Mouse (Mus musculus): ENCODE results near the gene Sec61a1.

DNA sequence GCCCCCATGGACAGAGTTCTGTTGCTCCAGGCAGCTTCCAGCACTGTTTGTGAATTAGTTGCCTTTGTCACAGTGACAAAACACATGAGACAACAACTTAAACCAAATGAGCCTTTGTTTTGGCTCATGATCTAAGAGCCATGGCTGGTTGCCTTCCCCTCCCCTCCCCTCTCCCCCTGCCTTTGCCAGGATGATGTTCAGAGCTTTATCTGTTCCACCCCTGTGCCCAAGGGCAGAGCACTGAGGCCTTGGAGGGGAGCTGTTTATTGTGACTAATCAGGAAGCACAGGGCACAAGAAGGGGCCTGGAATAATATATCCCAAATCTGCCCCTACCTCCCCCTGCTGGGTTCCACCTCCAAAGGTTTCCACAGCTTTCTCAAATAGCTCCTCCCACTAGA, 11.6 kb upstream of the Sec61a1 start:
- TF ChIP-seq POLR2A (IDR thresholded peaks at IDR 0.05; ENCODE audit: borderline replicate concordance, low read depth, low read length) (no peak), CTCF (IDR thresholded peaks at IDR 0.05; ENCODE audit: low read depth, low read length) (no peak)
